10 mouse cellular contexts compared by ENCODE assay signal in the genomic region with DNA sequence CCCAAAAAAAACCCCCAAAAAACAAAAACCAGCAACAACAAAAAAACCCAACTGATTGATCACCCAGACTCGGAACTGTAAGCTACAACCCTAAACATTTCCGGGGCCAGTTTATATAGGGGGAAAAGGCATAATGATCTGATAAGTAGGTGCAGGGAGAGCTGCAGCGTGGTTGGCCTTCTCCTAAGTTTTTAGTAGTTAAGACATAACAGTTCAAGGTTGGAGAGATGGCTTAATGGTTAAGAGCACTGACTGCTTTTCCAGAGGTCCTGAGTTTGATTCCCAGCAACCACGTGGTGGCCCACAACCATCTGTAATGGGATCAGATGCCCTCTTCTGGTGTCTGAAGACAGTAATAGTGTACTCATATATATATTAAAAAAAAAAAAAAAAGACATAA. TPM values are rescaled to one million over a fixed set of nuclear protein-coding genes. Genes with fewer than 3 reads are reported as not detected.
A peak's percentile ranks its signal among the peaks of the same experiment; 100 is the strongest.
DNase-seq lines count a peak whose midpoint lies in the region; ATAC-seq lines count a peak whose summit lies in the region.
"Had no signal": no experiment of that assay in that cellular context is flagged by ENCODE, and none has a peak within 500 bp of the region (broad histone marks: within the 10 kb centered on the region; RNA-seq: fewer than 3 reads in every experiment).

No protein-coding gene starts in this region.

- 70% methylated on average over 4 of the region's 4 CpGs for WGBS in liver, embryonic 13.5 days (ENCODE audit: insufficient replicate concordance)
- 67% methylated on average over 4 of the region's 4 CpGs for WGBS in liver, embryonic 11.5 days
- 75% methylated on average over 4 of the region's 4 CpGs for WGBS in embryonic facial prominence, embryonic 15.5 days
- 85% methylated on average over 4 of the region's 4 CpGs for WGBS in midbrain, embryonic 16.5 days

- H3K9me3 ChIP-seq in liver, embryonic 13.5 days (replicated peaks) = no peaks in the 10 kb centered on the region
- no peaks in the 10 kb centered on the region for H3K9me3 ChIP-seq in liver, embryonic 11.5 days (ENCODE audit: control insufficient read depth, low read length)
- H3K9me3 ChIP-seq in embryonic facial prominence, embryonic 15.5 days (replicated peaks) = no peaks in the 10 kb centered on the region
- H3K9me3 ChIP-seq in midbrain, embryonic 16.5 days (replicated peaks; ENCODE audit: control insufficient read depth, low read length, poor library complexity, severe bottlenecking) = no peaks in the 10 kb centered on the region

- H3K36me3 ChIP-seq in liver, embryonic 13.5 days = 0 out of 2 replicates have a peak, but pooled peaks cover 4% of the 10 kb centered on the region
- H3K36me3 ChIP-seq in liver, embryonic 11.5 days (ENCODE audit: control insufficient read depth, insufficient read depth, low read length) = no peaks in the 10 kb centered on the region
- no peaks in the 10 kb centered on the region for H3K36me3 ChIP-seq in embryonic facial prominence, embryonic 15.5 days
- no peaks in the 10 kb centered on the region for H3K36me3 ChIP-seq in midbrain, embryonic 16.5 days (ENCODE audit: control insufficient read depth, insufficient read depth, low read length)

- H3K4me1 ChIP-seq in liver, embryonic 13.5 days (replicated peaks) = peaks cover 33% of the 10 kb centered on the region
- peaks cover 11% of the 10 kb centered on the region for H3K4me1 ChIP-seq in liver, embryonic 11.5 days (replicated peaks; ENCODE audit: control insufficient read depth, insufficient read depth, low read length)
- H3K4me1 ChIP-seq in embryonic facial prominence, embryonic 15.5 days = peaks cover 19% of the 10 kb centered on the region
- H3K4me1 ChIP-seq in midbrain, embryonic 16.5 days (ENCODE audit: control insufficient read depth, insufficient read depth, low read length) = peaks cover 6% of the 10 kb centered on the region; the same call in 1 of the 2 replicates

- no peak for ATAC-seq in liver, embryonic 13.5 days (ENCODE audit: low read depth)
- no peak for ATAC-seq in liver, embryonic 11.5 days (replicated peaks; ENCODE audit: low FRiP score)
- no peak for ATAC-seq in embryonic facial prominence, embryonic 15.5 days (ENCODE audit: insufficient number of reproducible peaks, low FRiP score, low TSS enrichment, low read depth)
- no peak for ATAC-seq in midbrain, embryonic 16.5 days

- H3K27me3 ChIP-seq in liver, embryonic 13.5 days = no peaks in the 10 kb centered on the region
- no peaks in the 10 kb centered on the region for H3K27me3 ChIP-seq in liver, embryonic 11.5 days (replicated peaks; ENCODE audit: control insufficient read depth, insufficient read depth, low read length)
- H3K27me3 ChIP-seq in embryonic facial prominence, embryonic 15.5 days = no peaks in the 10 kb centered on the region
- no peaks in the 10 kb centered on the region for H3K27me3 ChIP-seq in midbrain, embryonic 16.5 days (ENCODE audit: control insufficient read depth, insufficient read depth, low read depth, low read length)

- intact Hi-C loops in gastrocnemius, postnatal 14 days (cut with DNase I; ENCODE audit: low total_unique reads) = no loop called here
- intact Hi-C loops in gastrocnemius, postnatal 36 days (cut with DNase I) = no loop called here

- H3K27ac ChIP-seq in liver, embryonic 13.5 days = no peak overlapping the region
- H3K27ac ChIP-seq in liver, embryonic 11.5 days (ENCODE audit: low read depth, low read length) = no peak overlapping the region
- peak overlapping the region; percentile 99; the same call in 1 of the 2 replicates for H3K27ac ChIP-seq in embryonic facial prominence, embryonic 15.5 days (replicated peaks)
- peak overlapping the region; percentile 98 for H3K27ac ChIP-seq in midbrain, embryonic 16.5 days (ENCODE audit: low read length)

- peak; percentile 88 for DNase-seq in heart, adult 11 months
- DNase-seq in heart, adult 9 months (ENCODE audit: low spot score in 2 of 2) = no peak
- no peak for DNase-seq in liver, embryonic 13.5 days
- DNase-seq in liver, embryonic 11.5 days (ENCODE audit: low spot score) = no peak
- no peak for DNase-seq in gastrocnemius, postnatal 14 days
- DNase-seq in gastrocnemius, postnatal 36 days = no peak
- DNase-seq: cerebellum, postnatal 10 days; kidney, postnatal 10 days had no signal

- H3K9ac ChIP-seq in liver, embryonic 13.5 days = no peak overlapping the region
- no peak overlapping the region for H3K9ac ChIP-seq in liver, embryonic 11.5 days (ENCODE audit: low read depth, low read length)
- no peak overlapping the region for H3K9ac ChIP-seq in embryonic facial prominence, embryonic 15.5 days
- H3K9ac ChIP-seq in midbrain, embryonic 16.5 days (ENCODE audit: low read depth, low read length) = no peak overlapping the region

- peak overlapping the region; percentile 81; the same call in 1 of the 2 replicates for H3K4me3 ChIP-seq in liver, embryonic 13.5 days (replicated peaks)
- H3K4me3 ChIP-seq in liver, embryonic 11.5 days (ENCODE audit: low read depth, low read length) = no peak overlapping the region
- 0 out of 2 replicates have a peak overlapping the region, but pooled peaks have one; percentile 70 for H3K4me3 ChIP-seq in embryonic facial prominence, embryonic 15.5 days (replicated peaks)
- no peak overlapping the region; the same call in 1 of the 2 replicates for H3K4me3 ChIP-seq in midbrain, embryonic 16.5 days (ENCODE audit: low read depth, low read length)

- H3K4me2 ChIP-seq in liver, embryonic 13.5 days = peak overlapping the region; percentile 87
- H3K4me2 ChIP-seq in liver, embryonic 11.5 days = no peak overlapping the region; the same call in 1 of the 2 replicates
- H3K4me2 ChIP-seq in embryonic facial prominence, embryonic 15.5 days (replicated peaks) = no peak overlapping the region
- H3K4me2 ChIP-seq in midbrain, embryonic 16.5 days (ENCODE audit: low read length) = peak overlapping the region; percentile 97

RNA-seq across cellular contexts. Expression of gene Wdr62, which starts 1.3 kb away (rescaled TPM):
- 7.0 and 8.1 TPM in 2 replicates for polyA plus RNA-seq in liver, embryonic 13.5 days (2015; fragmentation: Nextera tagmentation; extraction: Ambion mirVana)
- 15.3 and 16.0 TPM in 2 replicates for polyA plus RNA-seq in liver, embryonic 11.5 days (2014; fragmentation: Nextera tagmentation; extraction: Ambion mirVana)
- 6.7 and 8.6 TPM in 2 replicates for polyA plus RNA-seq in embryonic facial prominence, embryonic 15.5 days (2015; fragmentation: Nextera tagmentation; extraction: Ambion mirVana)
- 3.8 and 4.0 TPM in 2 replicates for polyA plus RNA-seq in midbrain, embryonic 16.5 days (2015; fragmentation: Nextera tagmentation; extraction: Ambion mirVana)
- 1 to 10 TPM; 2.9 to 3.1 TPM for total RNA-seq in gastrocnemius, postnatal 14 days (2021)
- 1 to 10 TPM; 2.2 to 2.7 TPM for total RNA-seq in gastrocnemius, postnatal 36 days (2021)

RNA-seq across cellular contexts. Expression of gene Thap8, which starts 1.6 kb away (rescaled TPM):
- 0.13 TPM in 1 of 2 replicates, not detected in the other for polyA plus RNA-seq in liver, embryonic 13.5 days (2015; fragmentation: Nextera tagmentation; extraction: Ambion mirVana)
- polyA plus RNA-seq in liver, embryonic 11.5 days (2014; fragmentation: Nextera tagmentation; extraction: Ambion mirVana) = not detected in 2 replicates
- 0.34 and 0.49 TPM in 2 replicates for polyA plus RNA-seq in embryonic facial prominence, embryonic 15.5 days (2015; fragmentation: Nextera tagmentation; extraction: Ambion mirVana)
- 0.51 and 1.3 TPM in 2 replicates for polyA plus RNA-seq in midbrain, embryonic 16.5 days (2015; fragmentation: Nextera tagmentation; extraction: Ambion mirVana)
- total RNA-seq in gastrocnemius, postnatal 14 days (2021) = under 1 TPM; 0.16 to 0.29 TPM
- under 1 TPM in 1 of 2 experiments, not detected in 1; 0.25 TPM for total RNA-seq in gastrocnemius, postnatal 36 days (2021)

RNA-seq across cellular contexts. Expression of gene Clip3, which starts 10.0 kb away (rescaled TPM):
- 1.4 and 1.7 TPM in 2 replicates for polyA plus RNA-seq in liver, embryonic 13.5 days (2015; fragmentation: Nextera tagmentation; extraction: Ambion mirVana)
- polyA plus RNA-seq in liver, embryonic 11.5 days (2014; fragmentation: Nextera tagmentation; extraction: Ambion mirVana) = 16.3 and 17.6 TPM in 2 replicates
- polyA plus RNA-seq in embryonic facial prominence, embryonic 15.5 days (2015; fragmentation: Nextera tagmentation; extraction: Ambion mirVana) = 36.3 and 47.3 TPM in 2 replicates
- 100 and 124 TPM in 2 replicates for polyA plus RNA-seq in midbrain, embryonic 16.5 days (2015; fragmentation: Nextera tagmentation; extraction: Ambion mirVana)
- total RNA-seq in gastrocnemius, postnatal 14 days (2021) = 10 to 100 TPM; 18.2 to 20.9 TPM
- 1 to 10 TPM; 4.5 to 5.6 TPM for total RNA-seq in gastrocnemius, postnatal 36 days (2021)

RNA-seq across cellular contexts. Expression of gene Alkbh6, which starts 27.0 kb away (rescaled TPM):
- polyA plus RNA-seq in liver, embryonic 13.5 days (2015; fragmentation: Nextera tagmentation; extraction: Ambion mirVana) = 17.2 and 18.9 TPM in 2 replicates
- 38.7 and 43.4 TPM in 2 replicates for polyA plus RNA-seq in liver, embryonic 11.5 days (2014; fragmentation: Nextera tagmentation; extraction: Ambion mirVana)
- polyA plus RNA-seq in embryonic facial prominence, embryonic 15.5 days (2015; fragmentation: Nextera tagmentation; extraction: Ambion mirVana) = 84.9 and 92.8 TPM in 2 replicates
- polyA plus RNA-seq in midbrain, embryonic 16.5 days (2015; fragmentation: Nextera tagmentation; extraction: Ambion mirVana) = 120 and 127 TPM in 2 replicates
- total RNA-seq in gastrocnemius, postnatal 14 days (2021) = 10 to 100 TPM; 16.0 to 17.4 TPM
- total RNA-seq in gastrocnemius, postnatal 36 days (2021) = 10 to 100 TPM; 18.3 to 18.4 TPM

RNA-seq across cellular contexts. Expression of gene Syne4, which starts 33.1 kb away (rescaled TPM):
- polyA plus RNA-seq in liver, embryonic 13.5 days (2015; fragmentation: Nextera tagmentation; extraction: Ambion mirVana) = 6.1 and 8.8 TPM in 2 replicates
- polyA plus RNA-seq in liver, embryonic 11.5 days (2014; fragmentation: Nextera tagmentation; extraction: Ambion mirVana) = 25.6 and 28.9 TPM in 2 replicates
- polyA plus RNA-seq in embryonic facial prominence, embryonic 15.5 days (2015; fragmentation: Nextera tagmentation; extraction: Ambion mirVana) = 30.5 and 36.9 TPM in 2 replicates
- polyA plus RNA-seq in midbrain, embryonic 16.5 days (2015; fragmentation: Nextera tagmentation; extraction: Ambion mirVana) = 13.4 and 16.0 TPM in 2 replicates
- total RNA-seq in gastrocnemius, postnatal 14 days (2021) = 1 to 10 TPM; 1.0 to 1.1 TPM
- 1 to 10 TPM in 1 of 2 experiments, not detected in 1; 1.9 TPM for total RNA-seq in gastrocnemius, postnatal 36 days (2021)

Comparison
In these comparisons a context has a peak if more than half of its experiments do, and no peak if none do; other contexts are left out.
1. H3K4me2 ChIP-seq: peak in liver, embryonic 13.5 days (single experiment) and midbrain, embryonic 16.5 days (single experiment); none in liver, embryonic 11.5 days (single experiment) and embryonic facial prominence, embryonic 15.5 days (single experiment).
2. H3K4me3 ChIP-seq: peak in liver, embryonic 13.5 days (single experiment) and embryonic facial prominence, embryonic 15.5 days (single experiment); none in liver, embryonic 11.5 days (single experiment) and midbrain, embryonic 16.5 days (single experiment).
3. H3K27ac ChIP-seq: peak in embryonic facial prominence, embryonic 15.5 days (single experiment) and midbrain, embryonic 16.5 days (single experiment); none in liver, embryonic 13.5 days (single experiment) and liver, embryonic 11.5 days (single experiment).